Mouse (Mus musculus): ENCODE data around the gene Gm36210. TPM values are rescaled to one million over a fixed set of nuclear protein-coding genes. Genes with fewer than 3 reads are reported as not detected.

The Gm36210 gene
- polyA plus RNA-seq (2012; rRNA removed), result 0.08 TPM in 1 of 2 replicates, not detected in the other

GRCm38 (mm10) chr7:4906466-4906950 is at the start of gene Gm36210:
Gm36210 (minus strand) TSS chr7:4906516.
- no peak for DNase-seq (ENCODE audit: low read depth in 1 of 2, low spot score in 2 of 2)
- no peaks in the 10 kb centered on the region for H3K36me3 ChIP-seq (ENCODE audit: control insufficient read depth, insufficient read depth, low read length)
- H3K4me3 ChIP-seq (ENCODE audit: extremely low read depth, insufficient read depth, insufficient read length), result no peak within 1 kb of the TSS
- no peaks in the 10 kb centered on the region for H3K27me3 ChIP-seq (ENCODE audit: control insufficient read depth, insufficient read depth, low read length)
- WGBS, result 80% methylated on average over 10 of the region's 10 CpGs
- no peak for TF ChIP-seq CTCF (IDR thresholded peaks at IDR 0.05; ENCODE audit: extremely low read depth, insufficient read depth, insufficient read length, insufficient replicate concordance)
- no peak for TF ChIP-seq POLR2A (IDR thresholded peaks at IDR 0.05; ENCODE audit: low read depth, low read length)
- H3K27ac ChIP-seq (ENCODE audit: insufficient read depth, low read length), result no peak within 1 kb of the TSS
- H3K4me1 ChIP-seq (ENCODE audit: control insufficient read depth, insufficient read depth, insufficient read length), result no peaks in the 10 kb centered on the region

DNA sequence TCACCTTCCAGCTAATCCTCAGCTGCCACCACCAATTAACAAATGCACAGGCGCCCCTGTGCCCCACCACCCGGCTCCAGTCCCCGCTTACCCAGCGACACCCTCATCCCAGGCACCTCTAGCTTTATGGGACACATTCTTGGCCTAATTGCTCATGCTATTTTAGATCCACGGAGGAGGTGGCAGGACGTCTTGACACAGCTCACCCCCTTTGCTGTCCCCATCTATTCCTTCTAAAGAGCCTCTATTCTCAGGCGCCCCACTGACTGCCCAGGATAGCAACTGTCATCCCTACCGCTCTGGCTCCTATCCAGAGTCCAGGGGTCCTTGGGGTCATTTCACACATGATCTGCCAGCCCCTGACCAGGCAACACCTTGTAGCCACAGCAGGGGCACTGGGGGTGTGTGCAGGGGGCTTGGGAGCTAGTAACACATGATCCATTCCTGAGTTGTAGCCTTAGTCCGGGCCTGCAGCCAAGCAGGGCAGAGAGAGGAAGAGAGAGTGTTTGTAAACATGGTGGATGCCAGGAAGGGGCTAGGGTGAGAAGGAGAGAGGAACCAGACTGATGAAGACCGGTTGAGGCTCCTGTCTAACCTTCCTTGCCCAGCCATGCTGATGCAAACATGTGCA is 47.6 kb upstream of the Gm36210 start:
- Histone ChIP-seq H3K36me3 (ENCODE audit: control insufficient read depth, insufficient read depth, low read length) (no peaks in the 10 kb centered on the region), H3K27me3 (ENCODE audit: control insufficient read depth, insufficient read depth, low read length) (no peaks in the 10 kb centered on the region), H3K4me1 (ENCODE audit: control insufficient read depth, insufficient read depth, insufficient read length) (peaks cover 2% of the 10 kb centered on the region; the same call in 1 of the 2 replicates), H3K27ac (ENCODE audit: insufficient read depth, low read length) (no peak overlapping the region), H3K4me3 (ENCODE audit: extremely low read depth, insufficient read depth, insufficient read length) (no peak overlapping the region)
- 71% methylated on average over 10 of the region's 10 CpGs for WGBS
- TF ChIP-seq CTCF (IDR thresholded peaks at IDR 0.05; ENCODE audit: extremely low read depth, insufficient read depth, insufficient read length, insufficient replicate concordance) (no peak), POLR2A (IDR thresholded peaks at IDR 0.05; ENCODE audit: low read depth, low read length) (no peak)
- DNase-seq (ENCODE audit: low read depth in 1 of 2, low spot score in 2 of 2), result no peak

DNA sequence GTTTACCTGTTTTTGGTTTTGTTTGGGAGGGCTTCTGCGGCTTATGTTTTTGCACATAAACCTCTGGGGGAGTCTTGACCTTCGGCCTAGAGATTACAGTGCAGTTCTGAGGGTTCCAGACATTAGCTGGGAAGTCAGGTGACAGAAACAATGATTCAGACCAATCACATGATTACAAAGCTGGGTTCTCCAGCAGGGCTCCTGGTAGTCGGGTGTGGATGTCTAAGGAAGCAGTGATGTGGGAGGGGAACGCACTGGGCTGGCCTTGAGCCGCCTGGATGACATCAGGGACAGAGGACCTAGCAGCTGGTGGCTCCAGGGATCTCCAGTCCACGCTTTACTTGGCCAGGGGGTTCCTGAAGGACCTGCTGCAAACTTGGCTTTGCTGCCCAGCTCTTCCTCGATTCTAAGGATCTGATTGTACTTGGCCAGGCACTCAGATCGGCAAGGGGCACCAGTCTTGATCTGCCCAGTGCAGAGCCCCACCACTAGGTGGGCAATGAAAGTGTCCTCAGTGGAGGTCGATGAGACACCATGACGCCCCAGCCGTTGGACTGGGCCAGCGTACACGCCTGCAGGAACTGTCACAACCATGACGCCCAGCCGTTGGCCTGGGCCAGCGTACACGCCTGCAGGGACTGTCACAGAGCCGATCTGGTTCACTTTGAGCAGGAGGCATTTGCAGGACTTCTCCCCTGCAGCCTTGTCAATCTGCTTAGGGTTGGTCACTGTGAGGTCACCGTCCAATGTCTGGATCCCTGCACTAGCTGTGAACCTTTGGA is 44.4 kb upstream of the Gm36210 start:
- Histone ChIP-seq H3K27me3 (ENCODE audit: control insufficient read depth, insufficient read depth, low read length) (no peaks in the 10 kb centered on the region), H3K4me1 (ENCODE audit: control insufficient read depth, insufficient read depth, insufficient read length) (peaks cover 2% of the 10 kb centered on the region; the same call in 1 of the 2 replicates), H3K36me3 (ENCODE audit: control insufficient read depth, insufficient read depth, low read length) (no peaks in the 10 kb centered on the region), H3K27ac (ENCODE audit: insufficient read depth, low read length) (no peak overlapping the region), H3K4me3 (ENCODE audit: extremely low read depth, insufficient read depth, insufficient read length) (no peak overlapping the region)
- DNase-seq (ENCODE audit: low read depth in 1 of 2, low spot score in 2 of 2), result no peak
- WGBS, result 85% methylated on average over 19 of the region's 19 CpGs
- TF ChIP-seq POLR2A (IDR thresholded peaks at IDR 0.05; ENCODE audit: low read depth, low read length), result no peak
- TF ChIP-seq CTCF (IDR thresholded peaks at IDR 0.05; ENCODE audit: extremely low read depth, insufficient read depth, insufficient read length, insufficient replicate concordance), result no peak

DNA sequence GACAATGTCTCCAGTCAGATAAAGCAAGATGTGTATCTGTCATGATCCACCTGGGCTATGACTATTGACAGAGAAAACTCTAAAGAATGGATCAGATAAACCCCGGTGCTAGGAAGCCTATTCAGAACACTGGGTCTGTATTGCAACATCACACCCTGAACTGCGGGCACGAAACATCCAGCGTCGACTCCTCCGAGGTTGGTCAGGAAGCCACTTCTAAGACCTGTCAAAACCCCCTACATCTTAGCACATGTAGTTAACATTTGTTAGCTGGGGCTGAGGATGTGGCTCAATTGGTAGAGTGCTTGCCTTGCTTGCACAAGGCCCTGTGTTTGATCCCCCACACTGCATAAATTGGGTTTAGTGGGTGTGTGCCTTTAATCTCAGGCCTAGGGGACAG is 42.1 kb upstream of the Gm36210 start:
- Histone ChIP-seq H3K27me3 (ENCODE audit: control insufficient read depth, insufficient read depth, low read length) (no peaks in the 10 kb centered on the region), H3K36me3 (ENCODE audit: control insufficient read depth, insufficient read depth, low read length) (no peaks in the 10 kb centered on the region), H3K4me1 (ENCODE audit: control insufficient read depth, insufficient read depth, insufficient read length) (peaks cover 6% of the 10 kb centered on the region; the same call in 1 of the 2 replicates), H3K4me3 (ENCODE audit: extremely low read depth, insufficient read depth, insufficient read length) (no peak overlapping the region), H3K27ac (ENCODE audit: insufficient read depth, low read length) (peak overlapping the region; percentile 29; the same call in 1 of the 2 replicates)
- peak in 1 of 2 experiments; percentile 36 for DNase-seq (ENCODE audit: low read depth in 1 of 2, low spot score in 2 of 2)
- WGBS, result 49% methylated on average over 6 of the region's 6 CpGs
- TF ChIP-seq CTCF (IDR thresholded peaks at IDR 0.05; ENCODE audit: extremely low read depth, insufficient read depth, insufficient read length, insufficient replicate concordance) (no peak), POLR2A (IDR thresholded peaks at IDR 0.05; ENCODE audit: low read depth, low read length) (no peak)

GRCm38 (mm10) chr7:4947855-4948254 is 41.5 kb upstream of the Gm36210 start:
- TF ChIP-seq POLR2A (IDR thresholded peaks at IDR 0.05; ENCODE audit: low read depth, low read length), result no peak
- TF ChIP-seq CTCF (IDR thresholded peaks at IDR 0.05; ENCODE audit: extremely low read depth, insufficient read depth, insufficient read length, insufficient replicate concordance), result no peak
- 68% methylated on average over 2 of the region's 2 CpGs for WGBS
- H3K4me1 ChIP-seq (ENCODE audit: control insufficient read depth, insufficient read depth, insufficient read length), result peaks cover 7% of the 10 kb centered on the region; the same call in 1 of the 2 replicates
- H3K4me3 ChIP-seq (ENCODE audit: extremely low read depth, insufficient read depth, insufficient read length), result no peak overlapping the region
- H3K27ac ChIP-seq (ENCODE audit: insufficient read depth, low read length), result no peak overlapping the region
- H3K36me3 ChIP-seq (ENCODE audit: control insufficient read depth, insufficient read depth, low read length), result no peaks in the 10 kb centered on the region
- DNase-seq (ENCODE audit: low read depth in 1 of 2, low spot score in 2 of 2), result no peak
- H3K27me3 ChIP-seq (ENCODE audit: control insufficient read depth, insufficient read depth, low read length), result no peaks in the 10 kb centered on the region

DNA sequence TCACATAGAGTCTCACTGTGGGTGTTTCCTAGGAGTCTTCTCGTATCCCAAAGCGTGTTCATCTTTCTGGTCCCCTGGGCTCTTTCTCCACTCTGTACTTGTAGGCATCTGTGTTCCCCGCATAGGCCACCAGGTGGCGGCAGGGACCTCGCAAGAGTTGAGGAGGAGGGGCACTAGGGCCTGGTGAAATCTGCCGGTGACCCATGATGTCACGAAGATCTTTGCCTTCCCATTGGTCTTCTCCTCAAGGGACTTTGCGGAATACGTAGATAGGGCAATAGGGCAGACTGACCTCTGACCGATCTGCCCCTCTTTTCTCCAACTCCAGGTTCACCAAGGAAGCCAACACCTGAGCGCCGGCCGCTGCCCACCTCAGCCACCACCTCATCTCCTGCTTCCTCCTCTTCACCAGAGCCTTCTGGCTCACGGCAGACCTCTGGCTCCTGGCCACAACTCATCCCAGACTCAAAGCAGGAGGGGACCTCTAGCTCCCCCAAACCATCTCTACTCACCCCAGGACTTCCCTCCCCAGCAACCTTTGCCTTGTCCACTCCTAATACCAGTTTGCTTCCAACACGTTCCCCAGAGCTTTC is 37.0 kb upstream of the Gm36210 start:
- peak overlapping the region; percentile 58 for H3K4me3 ChIP-seq (ENCODE audit: extremely low read depth, insufficient read depth, insufficient read length)
- DNase-seq (ENCODE audit: low read depth in 1 of 2, low spot score in 2 of 2), result peak; percentile 91 to 95
- 9% methylated on average over 15 of the region's 15 CpGs for WGBS
- H3K36me3 ChIP-seq (ENCODE audit: control insufficient read depth, insufficient read depth, low read length), result no peaks in the 10 kb centered on the region
- no peaks in the 10 kb centered on the region for H3K27me3 ChIP-seq (ENCODE audit: control insufficient read depth, insufficient read depth, low read length)
- H3K27ac ChIP-seq (ENCODE audit: insufficient read depth, low read length), result peak overlapping the region; percentile 66; the same call in 1 of the 2 replicates
- H3K4me1 ChIP-seq (ENCODE audit: control insufficient read depth, insufficient read depth, insufficient read length), result peaks cover 5% of the 10 kb centered on the region; the same call in 1 of the 2 replicates
- TF ChIP-seq POLR2A (IDR thresholded peaks at IDR 0.05; ENCODE audit: low read depth, low read length), result no peak
- peak; percentile 98 for TF ChIP-seq CTCF (IDR thresholded peaks at IDR 0.05; ENCODE audit: extremely low read depth, insufficient read depth, insufficient read length, insufficient replicate concordance)
